Mouse (Mus musculus) cerebellum, postnatal 4 days (tissue): ENCODE data around the gene Eml1.

ENCODE experiments used
- DNase-seq, 2 experiments: peaks; one replicate each; pipeline ENCODE4 v3.0.0; 2022; ENCODE audit warnings: low spot score in 2 of 2, mixed read lengths in 1 of 2

Eml1 gene

DNA sequence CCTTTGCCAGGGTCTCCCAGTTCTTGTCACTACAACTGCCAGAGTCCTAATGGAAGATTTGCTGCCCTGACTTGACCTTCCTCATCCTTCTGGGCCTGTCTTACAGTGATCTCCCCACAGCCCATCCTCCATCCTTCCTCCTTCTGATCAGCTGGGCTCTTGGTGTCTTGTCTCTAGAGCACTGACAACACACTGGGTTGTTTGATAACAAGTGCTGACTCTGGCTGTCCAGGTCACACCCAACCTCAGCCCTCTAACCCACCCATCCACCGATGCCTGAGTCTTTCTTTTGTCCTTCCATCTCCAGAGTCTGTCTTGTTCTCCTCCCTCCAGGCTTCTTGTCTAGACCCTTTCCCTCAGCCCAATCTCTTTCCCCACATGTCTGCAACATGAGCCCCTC, 50.7 kb downstream of the Eml1 start:
- no peak for DNase-seq

DNA sequence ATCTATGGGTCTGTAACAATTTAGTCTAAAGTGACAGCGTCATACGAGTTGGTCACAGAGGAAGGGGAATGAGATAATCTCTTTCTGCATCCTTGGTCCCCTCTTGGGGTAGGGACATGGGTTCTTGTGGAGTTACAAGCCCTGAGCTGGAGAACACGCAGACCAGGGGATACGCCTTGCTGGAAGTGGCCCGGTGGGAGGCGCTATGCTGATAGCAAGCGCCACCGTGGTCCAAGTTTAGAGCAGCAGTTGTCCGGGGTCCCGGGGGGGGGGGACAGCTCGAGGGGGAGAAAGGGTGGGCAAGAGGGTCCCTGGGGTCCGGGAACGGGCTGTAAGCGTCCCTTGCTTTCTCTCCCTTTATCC, 51.7 kb downstream of the Eml1 start:
- no peak for DNase-seq

DNA sequence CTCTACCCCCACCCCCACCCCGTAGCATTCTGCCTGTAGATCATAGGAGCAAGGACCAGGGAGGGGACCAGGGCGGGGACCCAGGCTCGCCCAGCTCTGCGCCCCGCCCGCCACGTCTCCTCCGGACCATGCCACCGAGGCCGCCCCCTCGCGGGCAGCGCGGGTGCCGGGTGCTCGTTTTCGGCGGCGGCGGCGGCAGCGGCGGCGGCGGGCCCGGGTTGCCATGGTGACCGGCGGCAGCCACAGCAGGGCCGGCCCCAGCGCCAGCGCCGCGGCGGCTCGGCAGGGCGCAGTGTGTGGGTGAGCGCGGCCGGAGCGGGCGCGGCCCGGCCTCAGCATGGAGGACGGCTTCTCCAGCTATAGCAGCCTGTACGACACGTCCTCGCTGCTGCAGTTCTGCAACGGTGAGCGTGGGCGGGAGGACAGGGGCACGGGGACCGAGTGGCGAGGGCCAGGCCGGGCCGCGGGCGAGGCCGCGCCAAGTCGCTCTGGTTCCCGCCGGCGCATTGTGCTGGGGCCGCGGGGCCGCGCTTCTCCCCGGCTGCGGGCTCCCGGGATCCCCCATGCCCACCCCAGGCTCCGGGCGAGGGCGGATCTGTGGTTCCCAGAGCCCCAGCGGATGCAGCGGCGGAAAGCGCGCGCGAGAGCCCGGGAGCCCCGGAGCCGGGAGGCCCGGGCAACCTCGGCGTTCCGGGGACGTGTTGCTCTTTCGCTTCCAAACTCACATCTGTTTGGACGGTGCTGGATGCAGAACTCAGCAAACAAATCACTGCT, 52.3 kb downstream of the Eml1 start:
- DNase-seq = peak; percentile 87 to 95

DNA sequence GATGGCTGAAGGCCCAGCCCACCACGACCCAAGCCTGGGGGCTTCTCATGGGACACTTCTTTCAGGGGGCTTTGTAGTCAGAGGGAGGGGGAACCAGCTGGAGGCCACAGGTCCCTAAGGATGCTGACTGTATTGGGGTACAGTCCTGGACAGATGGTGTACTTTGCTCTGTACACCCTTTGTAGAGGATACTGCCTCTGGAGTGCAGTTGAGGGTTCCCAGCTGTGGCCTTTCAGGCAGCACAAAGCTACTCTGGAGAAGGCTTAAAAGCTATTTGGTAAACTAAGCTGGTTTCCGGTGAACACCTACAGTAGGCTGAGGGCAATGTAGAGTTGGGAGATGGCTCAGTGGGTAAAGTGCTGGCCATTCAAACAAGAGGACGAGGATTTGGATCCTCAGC, 60.2 kb downstream of the Eml1 start:
- no peak for DNase-seq

DNA sequence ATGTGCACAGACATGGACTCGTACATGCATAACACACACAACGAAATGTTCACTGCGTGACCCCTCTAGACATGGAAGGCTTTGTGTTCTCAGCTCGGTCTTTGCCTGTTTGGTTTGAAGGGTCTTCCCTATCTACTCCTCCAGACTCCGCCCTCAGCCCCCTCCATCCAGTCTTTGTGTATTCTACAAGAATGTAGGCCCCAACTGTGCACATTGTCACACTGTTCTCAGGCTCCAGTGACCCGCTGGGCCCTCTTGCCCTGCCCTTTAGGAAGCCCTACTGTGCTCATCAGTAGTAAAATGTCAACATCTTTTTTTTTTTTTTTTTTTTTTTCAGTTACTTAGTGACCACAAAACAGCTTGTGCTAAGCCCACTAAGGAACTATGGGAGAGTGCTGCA, 61.0 kb downstream of the Eml1 start:
- DNase-seq = no peak

DNA sequence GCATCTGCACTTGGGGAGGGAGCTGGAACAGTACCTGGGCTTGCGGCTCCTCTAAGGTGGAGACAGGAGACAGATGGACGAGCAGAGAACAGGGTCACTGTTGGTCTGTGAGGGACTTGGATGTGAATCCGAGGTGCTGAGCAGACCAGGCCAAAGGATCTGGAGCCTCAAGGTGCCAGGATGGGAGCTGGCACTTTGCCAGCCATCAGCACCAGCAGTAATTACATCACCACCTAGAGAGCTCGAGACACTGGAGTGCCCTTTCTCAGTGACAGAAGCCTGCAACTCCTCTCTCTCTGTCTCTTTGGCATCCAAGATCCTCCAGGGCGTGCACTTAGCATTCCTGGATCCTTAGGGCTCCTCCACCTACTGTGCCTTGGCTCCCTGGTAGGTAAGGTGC, 61.8 kb downstream of the Eml1 start:
- peak in 1 of 2 experiments; percentile 17 for DNase-seq

DNA sequence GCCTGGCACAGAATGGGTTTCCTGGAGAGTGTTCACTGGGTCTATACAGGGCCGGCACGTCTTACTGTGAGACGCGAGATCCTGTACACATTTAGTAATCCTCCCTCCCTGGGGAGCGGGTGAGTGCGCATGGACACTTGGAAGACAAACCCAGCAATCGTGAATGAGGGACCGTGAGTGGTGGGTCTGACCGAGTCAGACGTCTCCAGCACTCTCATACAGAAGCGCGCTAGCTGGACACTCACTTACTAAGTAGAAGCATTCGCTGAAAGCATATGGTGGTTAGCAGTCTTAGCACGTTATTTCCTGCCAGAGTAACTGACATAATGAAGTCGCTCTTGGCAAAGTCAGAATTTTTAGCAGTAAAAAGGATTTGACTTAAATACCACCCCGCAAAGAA, 62.3 kb downstream of the Eml1 start:
- peak in 1 of 2 experiments; percentile 12 for DNase-seq

DNA sequence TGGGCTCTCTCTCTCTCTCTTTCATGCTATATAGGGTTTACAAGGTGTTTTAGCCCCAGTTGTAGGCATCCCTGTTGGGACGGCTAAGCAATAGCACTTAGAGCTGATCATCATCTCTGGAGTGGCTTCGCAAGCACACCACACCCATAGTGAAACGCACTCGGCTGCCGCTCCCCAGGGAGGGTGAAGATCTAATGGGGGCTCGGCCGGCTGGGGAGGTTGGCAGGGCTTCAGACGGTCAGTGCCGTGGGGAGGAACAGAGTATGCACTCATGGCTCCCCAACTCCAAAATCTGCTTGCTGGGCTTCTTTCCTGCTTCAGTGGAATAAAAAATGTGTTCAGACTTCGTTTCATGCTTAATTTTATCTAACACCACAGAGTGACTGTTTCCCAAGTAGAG, 62.7 kb downstream of the Eml1 start:
- DNase-seq = no peak

DNA sequence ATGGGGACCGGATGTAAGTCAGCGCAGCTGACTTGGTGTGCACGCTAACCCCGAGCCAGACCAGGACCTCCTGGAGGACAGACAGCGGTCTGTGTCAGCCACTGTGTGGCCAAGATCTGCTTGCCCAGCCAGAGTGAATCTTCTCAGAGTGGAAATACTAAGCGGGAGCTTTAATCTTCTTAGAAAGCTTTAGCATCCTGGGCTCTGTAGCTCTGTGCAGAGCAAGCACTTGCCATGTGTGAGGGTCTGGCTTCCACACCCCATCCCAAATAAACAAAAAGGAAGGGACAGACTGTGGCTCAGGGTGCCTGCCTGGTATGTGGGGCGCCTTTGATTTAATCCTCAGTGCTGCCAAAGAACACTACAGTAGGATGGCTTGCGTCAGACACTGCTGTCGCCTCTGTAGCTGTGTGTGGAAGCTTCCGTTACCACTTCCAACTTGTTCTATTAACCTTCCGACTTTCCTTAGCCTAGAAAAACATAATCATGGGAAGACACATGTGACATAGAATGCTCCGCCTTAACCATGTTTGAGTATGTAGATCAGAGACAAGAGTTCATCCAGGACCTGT, 64.8 kb downstream of the Eml1 start:
- no peak for DNase-seq

DNA sequence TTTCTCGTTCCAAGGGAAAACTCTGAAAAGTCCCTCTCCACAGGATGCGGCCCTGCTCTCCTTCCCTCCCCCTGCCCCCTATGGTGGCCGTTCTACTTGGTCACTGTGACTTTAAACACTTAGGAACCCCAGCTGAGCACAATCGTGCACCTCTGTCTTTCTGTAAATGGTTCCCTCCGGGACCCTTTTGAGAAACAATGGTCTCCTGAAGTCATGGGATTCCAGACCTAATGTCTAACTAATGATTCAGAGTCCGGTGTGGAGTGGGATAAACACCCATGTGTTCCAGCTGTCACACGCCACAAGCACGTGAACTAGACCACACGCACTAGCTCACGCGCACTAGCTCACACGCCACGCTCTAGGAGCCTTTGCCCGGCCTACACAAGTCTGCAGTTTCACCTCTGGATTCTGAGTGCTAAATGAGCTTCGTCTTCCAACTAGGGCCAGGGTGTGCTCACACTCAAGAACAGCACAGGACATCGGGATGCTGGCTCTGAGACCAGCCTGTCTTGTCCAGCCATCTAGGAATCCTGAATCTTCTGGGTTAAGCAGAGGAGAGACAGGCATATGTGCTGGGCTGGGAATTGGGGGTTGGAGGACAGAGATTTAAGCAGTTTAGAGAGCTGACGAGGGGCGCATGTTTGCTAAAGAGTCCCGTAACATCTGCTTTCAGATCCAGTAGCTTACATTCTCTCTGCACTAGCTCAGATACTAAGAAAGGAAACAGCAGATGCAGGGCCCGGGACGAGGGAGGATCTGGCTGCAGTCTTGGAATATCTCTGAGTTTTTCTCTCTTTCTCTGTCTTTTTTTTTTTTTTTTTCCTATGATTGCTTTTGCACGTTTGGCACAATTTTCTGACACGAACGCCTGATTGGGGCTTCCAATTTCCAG, 65.5 kb downstream of the Eml1 start:
- DNase-seq = no peak

DNA sequence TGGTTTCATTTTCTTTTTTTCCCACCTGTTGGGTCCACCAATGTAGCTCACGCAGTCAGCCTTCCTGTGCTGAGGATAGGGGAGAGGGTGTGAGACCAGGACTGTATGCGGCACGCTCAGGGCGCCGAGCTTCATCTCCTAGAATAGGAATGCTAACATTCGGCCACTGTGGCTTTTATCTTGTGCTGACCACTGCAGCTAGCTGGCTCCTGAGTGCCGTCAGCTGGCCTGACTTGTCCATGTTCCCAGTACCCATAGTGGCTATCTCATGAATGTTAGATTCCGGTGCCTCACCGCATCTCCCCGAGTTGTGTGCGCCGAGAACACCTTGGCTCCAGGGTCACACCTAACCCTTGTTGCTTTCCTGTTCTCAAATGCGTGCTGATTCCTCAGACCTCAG, 66.7 kb downstream of the Eml1 start:
- no peak for DNase-seq

DNA sequence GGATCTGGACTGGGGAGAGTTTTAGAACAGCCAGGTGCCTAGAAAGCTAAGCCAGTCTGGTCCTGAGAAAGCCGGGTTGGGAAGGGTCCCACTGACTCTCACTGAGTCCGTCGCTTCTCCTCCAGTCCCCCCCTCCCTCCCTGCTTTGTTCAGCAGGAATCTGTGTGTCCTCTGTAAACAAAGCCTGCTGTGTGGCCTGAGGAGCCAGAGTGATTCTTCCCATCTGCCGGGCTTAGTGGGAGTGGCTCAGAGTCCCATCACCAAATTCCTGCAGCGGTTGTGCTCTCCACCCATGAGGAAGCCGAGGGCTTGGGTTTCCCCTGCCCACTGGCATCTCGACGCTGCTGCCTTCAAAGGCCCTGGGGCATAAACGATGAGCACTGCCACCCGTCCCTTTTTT, 72.5 kb downstream of the Eml1 start:
- DNase-seq = no peak

DNA sequence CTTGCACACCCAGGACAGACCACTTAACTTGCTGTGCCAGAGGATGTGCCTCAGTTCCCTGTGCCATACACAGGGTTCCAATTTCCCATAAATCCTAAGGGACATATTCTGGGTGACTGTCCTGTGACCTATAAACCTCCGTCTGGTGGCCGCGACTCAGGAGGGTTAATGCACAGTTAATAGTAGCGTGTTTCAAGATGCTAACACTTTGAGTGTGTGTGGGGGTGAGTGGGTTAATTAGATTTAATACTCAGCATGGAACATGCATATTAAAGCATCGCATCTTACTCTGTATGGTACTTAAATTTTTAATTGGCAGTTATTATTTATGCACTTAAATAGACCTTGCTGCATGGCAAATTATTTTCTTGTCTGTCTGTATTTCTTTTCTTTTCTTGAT, 73.0 kb downstream of the Eml1 start:
- DNase-seq = no peak

DNA sequence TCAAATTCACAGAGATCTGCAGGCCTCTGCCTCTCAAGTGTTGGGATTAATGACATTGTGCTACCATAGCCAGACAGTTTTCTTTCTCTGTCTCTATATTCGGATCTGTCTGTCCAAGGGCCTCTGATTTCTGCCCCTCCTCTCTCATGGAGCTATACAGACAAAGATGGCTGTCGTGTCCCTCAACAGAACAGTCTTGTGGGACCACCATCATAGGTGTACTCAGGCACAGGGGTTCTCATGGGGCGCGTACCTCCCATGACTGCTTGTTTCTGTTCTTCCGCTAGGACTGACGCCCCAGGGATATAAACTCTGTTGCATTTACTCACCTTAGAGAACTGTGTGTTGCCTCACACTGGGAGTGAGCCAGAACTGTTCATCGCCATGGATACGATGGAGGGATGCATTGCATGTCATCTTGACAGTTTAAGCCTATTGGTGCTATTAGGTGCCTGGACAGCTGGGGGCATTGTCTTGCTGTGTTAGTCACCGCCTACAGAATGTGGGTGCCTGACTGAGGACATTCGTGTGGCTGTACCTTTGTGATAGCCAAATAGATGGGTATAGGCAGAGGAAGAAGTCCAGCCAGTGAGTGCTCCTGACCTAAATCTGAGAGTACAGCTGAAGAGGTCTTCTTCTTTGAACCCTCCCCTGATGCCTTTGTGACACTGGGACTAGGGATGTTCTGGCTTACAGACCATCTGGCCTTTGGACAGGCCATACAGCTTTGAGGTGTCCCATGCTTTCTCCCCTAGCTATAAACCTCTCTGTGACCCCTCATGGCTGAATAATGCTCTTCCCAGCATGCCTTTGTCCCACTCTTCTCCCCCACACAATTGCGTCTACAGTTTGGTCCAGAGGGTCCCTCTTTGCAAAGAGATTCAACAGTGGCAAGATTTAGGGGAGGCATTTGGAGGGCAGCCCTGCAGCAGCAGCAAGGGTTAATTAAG, 73.7 kb downstream of the Eml1 start:
- DNase-seq = no peak

DNA sequence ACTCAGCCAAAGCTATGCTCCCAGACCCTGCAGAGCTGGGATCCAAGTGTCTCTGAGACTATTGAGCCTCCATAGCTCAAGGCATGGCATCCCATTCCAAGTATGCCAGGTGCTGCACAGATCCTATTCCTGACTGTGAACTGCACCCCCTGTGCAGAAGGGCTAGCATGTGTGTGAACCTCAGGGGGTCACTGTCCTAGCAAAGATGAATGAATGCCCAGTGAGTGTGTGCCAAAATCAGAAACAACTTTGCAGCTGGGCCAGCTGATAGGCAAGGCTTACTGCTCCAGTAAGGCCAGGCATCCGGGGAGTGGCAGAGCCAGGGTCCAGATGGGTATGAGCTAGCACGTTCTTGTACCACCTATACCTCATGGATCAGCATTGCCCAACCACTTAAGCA, 76.0 kb downstream of the Eml1 start:
- DNase-seq = no peak

DNA sequence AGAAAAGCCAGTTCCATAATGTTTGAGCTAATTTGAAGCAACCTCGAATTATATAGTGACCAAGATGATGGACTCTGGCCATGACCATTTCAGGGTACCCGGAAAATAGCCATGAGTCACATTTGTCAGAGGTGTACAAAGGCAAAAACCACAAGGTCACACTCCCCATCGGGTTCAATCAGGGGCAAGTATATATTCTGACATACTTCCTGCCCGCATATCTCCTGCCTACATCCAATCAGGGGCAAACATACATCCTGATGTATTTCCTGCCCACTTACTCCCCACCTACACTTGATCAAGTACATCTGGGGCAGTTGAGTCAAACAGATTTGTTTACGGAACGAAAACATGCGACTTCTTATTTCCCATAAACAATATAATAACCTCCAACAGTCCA, 77.6 kb downstream of the Eml1 start:
- no peak for DNase-seq

DNA sequence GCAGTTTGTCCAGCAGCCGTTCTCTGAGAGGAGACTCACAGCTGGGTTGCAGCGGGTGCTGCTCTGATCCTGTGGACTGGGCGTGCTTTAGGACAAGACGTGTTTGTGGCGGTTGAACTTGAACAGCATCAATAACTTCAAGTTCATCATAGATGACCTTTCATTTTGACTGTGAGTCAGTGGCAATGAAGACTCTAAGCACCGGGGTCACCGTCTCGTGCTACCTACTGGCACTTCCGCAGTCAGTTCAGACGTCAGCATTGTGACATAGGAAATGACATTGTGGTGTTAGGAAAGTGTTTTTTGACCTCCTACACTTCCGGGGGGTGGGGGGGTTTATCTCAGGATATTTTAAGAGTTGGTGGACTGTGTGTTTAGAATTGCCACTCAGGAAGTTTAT, 79.2 kb downstream of the Eml1 start:
- DNase-seq = no peak

DNA sequence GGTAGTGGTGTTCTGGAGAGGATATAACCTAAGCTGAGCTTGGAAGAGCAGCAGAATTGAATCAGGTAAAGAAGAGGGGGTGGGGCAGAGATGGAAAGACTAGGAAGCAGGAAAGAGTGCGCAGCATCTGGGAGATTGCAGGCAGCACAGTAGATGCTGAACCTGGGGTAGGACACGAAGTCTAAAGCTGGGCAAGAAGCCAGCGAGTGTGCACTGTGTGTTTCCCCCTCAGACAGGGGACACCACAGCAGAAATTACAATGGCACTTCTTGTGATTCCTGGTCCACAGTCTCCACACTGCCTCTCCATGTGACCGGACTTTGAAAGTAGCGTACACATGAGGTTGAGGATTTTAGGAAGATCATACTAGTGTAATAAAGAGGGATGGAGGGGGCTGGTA, 79.8 kb downstream of the Eml1 start:
- no peak for DNase-seq

DNA sequence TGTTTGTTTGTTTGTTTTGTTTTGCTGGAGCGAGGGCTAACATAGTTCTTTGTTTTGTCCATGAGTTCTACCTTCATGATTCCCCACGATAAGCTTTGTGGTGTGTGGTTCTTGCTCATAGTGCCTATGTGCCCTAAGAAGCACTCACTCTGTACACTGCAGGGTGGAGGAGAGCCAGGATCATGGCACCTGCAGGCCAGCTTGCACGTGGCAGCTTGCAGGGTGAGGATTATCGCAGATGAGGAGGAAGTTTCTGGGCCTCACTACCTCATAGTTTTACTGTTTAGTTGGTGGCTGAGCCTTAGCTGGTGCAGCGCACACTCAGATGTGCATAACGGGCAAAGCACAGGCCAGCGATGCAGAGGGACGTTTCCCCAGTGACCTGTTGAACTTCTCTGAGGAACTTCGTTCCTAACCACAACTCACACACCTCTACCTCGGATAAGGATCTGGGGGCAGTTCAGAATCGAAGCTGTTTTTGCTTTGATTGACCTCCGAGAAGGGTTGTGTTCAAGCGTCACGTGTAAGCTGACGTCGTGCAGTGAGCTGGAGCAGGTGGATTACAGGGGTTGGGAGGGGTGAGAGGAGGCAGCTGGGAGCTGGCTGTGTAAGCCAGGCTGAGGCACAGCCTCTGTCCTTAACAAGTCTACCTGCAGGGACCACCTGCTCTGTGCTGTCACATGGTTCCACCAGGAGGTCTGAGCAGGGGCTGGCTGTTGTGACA, 81.6 kb downstream of the Eml1 start:
- DNase-seq = no peak

DNA sequence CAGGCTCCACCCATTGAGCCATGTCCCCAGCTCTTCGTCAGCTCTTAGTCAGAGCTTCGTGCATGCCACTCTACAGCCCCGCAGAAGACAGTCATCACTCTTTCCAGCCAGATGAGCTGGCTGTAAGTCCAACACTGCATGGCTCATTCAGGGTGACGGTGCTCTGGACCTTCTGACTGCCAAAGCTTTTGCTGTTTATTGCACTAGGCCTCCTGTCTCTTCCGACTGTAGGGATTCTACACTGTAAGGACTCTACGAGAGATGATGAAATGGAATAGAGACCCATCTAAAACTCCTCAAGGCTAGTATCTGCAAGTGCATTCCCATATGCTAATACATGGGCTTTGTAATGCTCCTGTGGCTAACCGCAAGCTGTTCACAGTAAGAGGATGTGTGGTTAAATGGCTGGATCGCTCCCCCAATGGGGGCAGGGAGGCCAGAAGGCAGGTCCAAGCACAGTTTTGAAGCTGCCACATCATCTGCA, 82.8 kb downstream of the Eml1 start:
- DNase-seq = no peak

DNA sequence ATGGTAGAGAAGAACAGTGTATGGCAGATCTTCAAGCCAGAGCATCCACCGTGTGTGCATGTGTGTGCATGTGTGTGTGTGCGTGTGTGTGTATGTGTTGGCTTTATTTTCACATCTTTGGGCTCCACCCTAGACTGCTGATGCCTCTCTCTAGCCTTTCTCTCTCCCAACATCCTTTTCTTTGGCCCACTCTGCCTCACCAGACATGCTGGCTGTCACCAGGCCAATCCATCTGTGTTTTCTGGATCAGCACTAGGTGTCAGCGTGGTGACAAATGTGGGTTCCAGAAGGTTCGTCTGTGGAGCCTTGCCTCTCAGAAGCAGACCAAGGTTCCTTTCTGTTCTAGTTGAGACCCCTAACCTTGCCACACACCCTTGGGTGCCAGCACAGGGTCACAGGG, 84.2 kb downstream of the Eml1 start:
- peak in 1 of 2 experiments; percentile 34 for DNase-seq
